Mouse (Mus musculus) midbrain, embryonic 15.5 days (tissue): ENCODE data around the gene Dlgap1. TPM values are rescaled to one million over a fixed set of nuclear protein-coding genes. Genes with fewer than 3 reads are reported as not detected.

Experiments
- ATAC-seq: fragments of 200-750 bp; cut with Nextera tagmentation; replicated peaks from 2 replicates; pipeline ENCODE4 v1.8.0; 2017; ENCODE audit warnings: moderate TSS enrichment
- H3K27ac ChIP-seq: fragments of 300-500 bp; sonication (generic); 2 replicates; pipeline ENCODE4 v1.5.1; 2015; ENCODE audit warnings: mild to moderate bottlenecking, inconsistent platforms
- H3K27me3 ChIP-seq: fragments of 300-500 bp; sonication (generic); replicated peaks from 2 replicates; pipeline ENCODE4 v1.6.1; 2015; ENCODE audit warnings: inconsistent platforms
- H3K36me3 ChIP-seq: fragments of 300-500 bp; sonication (generic); replicated peaks from 2 replicates; pipeline ENCODE4 v1.6.1; 2015; ENCODE audit warnings: inconsistent platforms
- H3K4me1 ChIP-seq: fragments of 300-500 bp; sonication (generic); 2 replicates; pipeline ENCODE4 v1.6.1; 2015; ENCODE audit warnings: inconsistent platforms
- H3K4me2 ChIP-seq: fragments of 300-500 bp; sonication (generic); 2 replicates; pipeline ENCODE4 v1.6.1; 2015; ENCODE audit warnings: inconsistent platforms, mild to moderate bottlenecking, moderate library complexity
- H3K4me3 ChIP-seq: fragments of 300-500 bp; sonication (generic); 2 replicates; pipeline ENCODE4 v1.5.1; 2015; ENCODE audit warnings: mild to moderate bottlenecking, inconsistent platforms
- H3K9ac ChIP-seq: fragments of 300-500 bp; sonication (generic); 2 replicates; pipeline ENCODE4 v1.6.1; 2015; ENCODE audit warnings: mild to moderate bottlenecking, inconsistent platforms
- H3K9me3 ChIP-seq: fragments of 300-500 bp; sonication (generic); 2 replicates; pipeline ENCODE4 v1.6.1; 2016; ENCODE audit warnings: inconsistent platforms
- WGBS: fragments of 180-500 bp; shearing (Covaris S2); methylation state at CpG from one replicate; pipeline ENCODE4 v1.1.7; 2015; ENCODE audit warnings: mixed read lengths; 5-methylcytosine and 5-hydroxymethylcytosine counted together
- polyA plus RNA-seq: library from polyadenylated mRNA; unstranded; fragments of >200 nt; fragmentation: Nextera tagmentation; extraction: Ambion mirVana; gene quantifications from 2 replicates; pipeline ENCODE4 v1.2.1, GENCODE M21; 2015

Gene Dlgap1
- polyA plus RNA-seq, 1 experiment from 2014 or later: 28.4 TPM

DNA sequence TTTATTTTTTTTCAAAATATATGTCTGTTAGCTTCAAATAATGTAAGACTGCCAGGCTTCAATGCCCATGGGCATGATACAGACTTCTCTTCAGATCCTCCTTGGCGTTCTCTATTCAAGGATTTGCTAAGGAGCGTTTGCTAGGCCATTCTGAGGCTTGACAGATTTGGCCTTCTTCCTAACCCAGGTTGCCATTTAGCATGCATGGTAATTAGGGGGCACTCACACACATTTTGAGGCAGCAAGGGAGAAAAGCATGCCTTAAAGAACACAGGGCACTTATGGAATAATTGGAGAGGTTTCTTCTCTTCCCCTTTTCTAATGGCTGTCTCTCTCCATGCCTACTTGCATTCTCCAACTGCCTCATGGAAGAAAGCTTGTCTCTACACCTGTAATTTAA is 53.7 kb downstream of the Dlgap1 start:
- ATAC-seq: no peak

DNA sequence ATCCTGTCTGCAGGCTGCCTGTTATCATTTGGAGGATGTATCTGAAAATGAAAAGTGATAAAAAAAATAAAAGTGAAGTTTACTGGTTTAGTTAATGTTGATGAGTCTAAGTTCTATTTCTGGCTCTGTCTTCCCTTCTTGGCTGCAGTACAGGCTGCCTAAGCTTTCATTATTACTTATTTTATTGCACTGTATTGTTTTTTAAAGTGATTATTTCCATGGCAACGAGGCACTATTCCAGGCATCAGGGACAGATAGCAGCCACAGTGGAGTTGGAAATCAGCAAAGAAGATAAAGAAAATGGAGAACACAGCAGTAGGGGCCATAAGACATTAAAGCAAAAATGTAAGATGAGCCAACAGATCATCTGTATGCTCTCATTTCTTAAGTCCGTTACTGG is 66.0 kb downstream of the Dlgap1 start:
- Histone ChIP-seq H3K27ac (no peak overlapping the region), H3K4me3 (no peak overlapping the region), H3K36me3 (no peaks in the 10 kb centered on the region), H3K9me3 (no peaks in the 10 kb centered on the region), H3K9ac (no peak overlapping the region), H3K4me2 (no peak overlapping the region), H3K27me3 (no peaks in the 10 kb centered on the region), H3K4me1 (no peaks in the 10 kb centered on the region)
- ATAC-seq: no peak
- 58% methylated on average over 2 of the region's 2 CpGs for WGBS

More for the DNA sequence above, 53.7 kb downstream of the Dlgap1 start:
- H3K36me3 ChIP-seq: no peaks in the 10 kb centered on the region
- no peak overlapping the region for H3K9ac ChIP-seq
- WGBS: 44% methylated on average over 2 of the region's 2 CpGs
- no peak overlapping the region for H3K4me2 ChIP-seq
- no peak overlapping the region for H3K27ac ChIP-seq
- no peak overlapping the region for H3K4me3 ChIP-seq
- no peaks in the 10 kb centered on the region for H3K4me1 ChIP-seq
- H3K9me3 ChIP-seq: no peaks in the 10 kb centered on the region
- H3K27me3 ChIP-seq: no peaks in the 10 kb centered on the region

DNA sequence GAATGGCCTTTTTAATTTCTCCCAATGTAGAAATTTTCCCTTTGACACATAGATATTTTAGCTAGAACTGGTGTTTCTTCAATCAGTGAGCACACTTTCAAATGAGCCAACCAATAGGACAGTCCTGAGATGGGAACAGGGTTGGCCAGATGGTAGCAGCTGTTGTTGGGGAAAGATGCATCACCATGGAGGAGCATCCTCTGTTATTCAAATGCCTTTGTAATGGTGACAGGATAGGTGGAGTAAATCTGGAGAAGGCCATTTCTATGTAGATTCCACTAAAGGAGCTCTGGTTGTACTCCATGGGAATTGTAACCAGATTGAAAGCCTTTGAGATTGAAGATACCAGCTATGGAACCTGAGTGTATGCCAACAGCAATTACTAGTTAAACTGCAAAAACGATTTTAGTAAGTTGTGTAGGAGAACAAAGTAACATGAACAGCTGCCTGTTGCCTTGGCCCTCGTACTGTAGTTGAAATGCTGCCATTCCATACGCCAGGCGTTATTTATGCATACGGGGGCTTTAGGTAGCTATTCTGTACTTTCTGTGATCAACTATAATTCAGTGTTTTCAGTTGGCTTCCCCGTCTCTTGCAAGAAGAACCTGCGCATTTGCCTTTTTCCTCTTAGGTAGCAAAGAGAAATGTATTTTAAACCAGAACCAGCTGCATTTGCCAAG is 72.0 kb downstream of the Dlgap1 start:
- Histone ChIP-seq H3K9me3 (no peaks in the 10 kb centered on the region), H3K36me3 (no peaks in the 10 kb centered on the region), H3K27ac (no peak overlapping the region), H3K9ac (no peak overlapping the region), H3K4me2 (no peak overlapping the region), H3K27me3 (no peaks in the 10 kb centered on the region), H3K4me1 (no peaks in the 10 kb centered on the region), H3K4me3 (no peak overlapping the region)
- WGBS: 79% methylated on average over 7 of the region's 7 CpGs
- no peak for ATAC-seq

DNA sequence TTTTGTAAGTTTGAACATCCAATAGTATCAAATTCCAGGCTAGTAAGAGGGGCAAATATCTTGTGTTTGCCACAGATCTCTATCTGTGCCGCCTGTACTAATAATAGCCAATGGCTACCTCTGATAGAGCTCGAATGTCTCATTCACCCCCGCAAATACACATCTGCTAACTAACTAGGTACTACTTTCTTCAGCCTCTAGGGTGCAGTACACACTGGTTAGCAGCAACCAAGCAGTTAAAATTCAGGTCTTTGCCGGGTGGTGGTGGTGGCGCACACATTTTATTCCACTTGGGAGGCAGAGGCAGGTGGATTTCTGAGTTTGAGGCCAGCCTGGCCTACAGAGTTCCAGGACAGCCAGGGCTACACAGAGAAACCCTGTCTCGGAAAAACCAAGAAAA is 99.4 kb downstream of the Dlgap1 start:
- 88% methylated on average over 6 of the region's 6 CpGs for WGBS

DNA sequence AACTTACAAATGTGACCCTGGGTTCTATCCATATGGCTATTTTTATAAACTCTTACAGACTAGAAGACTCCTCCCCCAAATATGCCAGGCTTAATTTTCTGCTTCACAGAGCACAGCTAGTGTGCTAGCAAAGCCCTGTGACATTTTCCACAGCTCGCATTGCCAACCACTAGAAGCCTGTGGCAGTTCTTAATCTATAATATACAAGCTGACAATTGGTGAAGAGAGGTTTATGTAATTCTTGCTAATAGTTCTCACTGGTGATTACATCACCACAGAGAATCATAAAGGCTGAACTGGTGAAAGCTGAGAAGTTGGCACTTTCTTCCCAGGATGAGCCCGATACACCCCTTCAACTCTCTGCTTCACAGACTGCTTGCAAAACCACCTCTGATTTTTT is 103.2 kb downstream of the Dlgap1 start:
- 44% methylated on average over 2 of the region's 2 CpGs for WGBS
- no peak overlapping the region for H3K4me2 ChIP-seq

More for the DNA sequence above, 99.4 kb downstream of the Dlgap1 start:
- H3K9me3 ChIP-seq: no peaks in the 10 kb centered on the region
- H3K36me3 ChIP-seq: no peaks in the 10 kb centered on the region
- no peak overlapping the region for H3K27ac ChIP-seq
- H3K9ac ChIP-seq: no peak overlapping the region
- H3K27me3 ChIP-seq: no peaks in the 10 kb centered on the region
- no peak for ATAC-seq
- no peak overlapping the region for H3K4me2 ChIP-seq
- H3K4me3 ChIP-seq: no peak overlapping the region
- H3K4me1 ChIP-seq: no peaks in the 10 kb centered on the region

DNA sequence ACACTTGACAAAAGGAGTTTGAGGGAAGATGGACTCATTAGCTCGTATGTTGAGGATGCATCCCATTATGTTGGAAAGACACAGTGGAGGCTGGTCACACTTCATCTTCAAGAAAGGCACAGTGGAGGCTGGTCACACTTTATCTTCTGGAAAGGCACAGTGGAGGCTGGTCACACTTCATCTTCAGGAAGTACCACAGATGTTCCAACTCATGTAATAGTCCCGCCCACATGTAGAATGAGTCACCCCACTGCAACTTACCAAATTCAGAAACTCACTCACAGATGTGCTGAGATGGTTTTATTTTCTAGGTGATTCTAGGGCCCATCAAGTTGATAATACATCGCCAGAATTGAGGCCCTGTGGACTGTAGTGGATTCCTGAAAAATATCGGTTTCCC is 119.3 kb downstream of the Dlgap1 start:
- ATAC-seq: no peak
- Histone ChIP-seq H3K9ac (no peak overlapping the region), H3K27ac (no peak overlapping the region), H3K9me3 (no peaks in the 10 kb centered on the region), H3K4me3 (no peak overlapping the region), H3K4me1 (no peaks in the 10 kb centered on the region), H3K36me3 (no peaks in the 10 kb centered on the region), H3K27me3 (no peaks in the 10 kb centered on the region), H3K4me2 (no peak overlapping the region)
- 92% methylated on average over 4 of the region's 4 CpGs for WGBS

More for the DNA sequence above, 103.2 kb downstream of the Dlgap1 start:
- H3K9ac ChIP-seq: no peak overlapping the region
- H3K9me3 ChIP-seq: no peaks in the 10 kb centered on the region
- H3K4me1 ChIP-seq: no peaks in the 10 kb centered on the region
- no peak overlapping the region for H3K4me3 ChIP-seq
- H3K36me3 ChIP-seq: no peaks in the 10 kb centered on the region
- peak; percentile 66; the same call in 1 of the 2 replicates for ATAC-seq
- no peaks in the 10 kb centered on the region for H3K27me3 ChIP-seq
- H3K27ac ChIP-seq: no peak overlapping the region

DNA sequence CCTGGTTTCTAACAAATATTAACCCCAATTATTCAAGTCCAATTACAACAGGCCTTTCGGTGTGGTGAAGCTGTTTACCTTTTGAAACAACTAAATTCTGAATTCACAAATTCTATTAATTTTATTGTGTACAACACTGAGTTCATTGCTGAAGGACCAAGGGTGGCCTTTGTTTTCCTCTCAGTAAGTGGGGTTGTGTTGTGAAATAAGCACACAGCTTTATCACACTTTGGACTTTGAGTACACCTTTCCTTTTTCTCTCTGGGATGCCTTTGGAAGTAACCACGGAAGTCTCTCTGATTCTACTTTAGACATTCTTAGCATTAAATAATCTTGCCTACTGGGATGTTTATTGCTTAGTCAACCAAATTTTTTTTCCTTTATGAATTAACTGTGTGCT is 121.9 kb downstream of the Dlgap1 start:
- Histone ChIP-seq H3K36me3 (no peaks in the 10 kb centered on the region), H3K27me3 (no peaks in the 10 kb centered on the region), H3K4me1 (no peaks in the 10 kb centered on the region), H3K27ac (no peak overlapping the region), H3K9ac (no peak overlapping the region), H3K9me3 (no peaks in the 10 kb centered on the region), H3K4me3 (no peak overlapping the region), H3K4me2 (no peak overlapping the region)
- ATAC-seq: no peak
- WGBS: 87% methylated on average over 2 of the region's 2 CpGs

DNA sequence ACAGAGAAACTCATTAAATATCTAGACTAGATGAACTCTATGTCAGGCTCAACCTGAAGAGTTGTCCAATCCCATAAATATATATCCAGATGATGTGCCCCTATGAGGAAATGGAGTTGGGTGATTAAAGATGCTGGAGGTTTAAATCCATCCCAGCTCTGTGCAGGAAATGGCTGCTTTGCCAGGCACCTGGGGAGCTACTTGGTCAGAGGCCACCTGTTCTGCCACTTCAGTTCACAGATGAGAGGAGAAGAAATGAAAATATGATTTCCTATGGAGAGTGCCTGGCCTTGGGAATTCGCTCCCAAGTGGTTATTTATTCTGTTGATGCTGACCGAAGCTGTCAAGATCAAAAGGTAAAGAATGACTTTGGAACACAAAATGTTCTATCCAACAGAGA is 160.3 kb downstream of the Dlgap1 start:
- WGBS: 83% methylated on average over 2 of the region's 2 CpGs
- no peak for ATAC-seq
- Histone ChIP-seq H3K4me3 (no peak overlapping the region), H3K4me1 (no peaks in the 10 kb centered on the region), H3K4me2 (no peak overlapping the region), H3K9me3 (no peaks in the 10 kb centered on the region), H3K27me3 (no peaks in the 10 kb centered on the region), H3K9ac (no peak overlapping the region), H3K27ac (no peak overlapping the region), H3K36me3 (no peaks in the 10 kb centered on the region)

DNA sequence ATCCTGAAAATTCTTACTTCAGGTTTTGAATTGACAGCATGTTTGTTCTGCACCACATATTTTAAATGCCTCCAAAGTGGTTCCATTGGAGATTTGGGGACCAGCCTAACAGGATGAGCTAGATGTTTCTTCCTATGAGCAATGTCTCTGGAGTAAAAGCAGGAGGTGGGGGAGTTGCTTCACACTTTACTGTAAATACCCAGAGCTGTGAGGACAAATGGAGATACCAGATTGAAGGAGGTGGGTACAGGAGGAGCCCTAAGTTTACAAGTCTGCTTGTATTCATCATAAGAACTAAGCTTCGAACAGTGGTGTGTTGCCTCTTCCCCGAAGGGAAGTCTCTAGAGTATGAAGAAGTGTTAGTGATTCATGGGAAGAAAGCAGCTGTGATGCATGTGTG is 201.0 kb downstream of the Dlgap1 start:
- no peak for ATAC-seq

DNA sequence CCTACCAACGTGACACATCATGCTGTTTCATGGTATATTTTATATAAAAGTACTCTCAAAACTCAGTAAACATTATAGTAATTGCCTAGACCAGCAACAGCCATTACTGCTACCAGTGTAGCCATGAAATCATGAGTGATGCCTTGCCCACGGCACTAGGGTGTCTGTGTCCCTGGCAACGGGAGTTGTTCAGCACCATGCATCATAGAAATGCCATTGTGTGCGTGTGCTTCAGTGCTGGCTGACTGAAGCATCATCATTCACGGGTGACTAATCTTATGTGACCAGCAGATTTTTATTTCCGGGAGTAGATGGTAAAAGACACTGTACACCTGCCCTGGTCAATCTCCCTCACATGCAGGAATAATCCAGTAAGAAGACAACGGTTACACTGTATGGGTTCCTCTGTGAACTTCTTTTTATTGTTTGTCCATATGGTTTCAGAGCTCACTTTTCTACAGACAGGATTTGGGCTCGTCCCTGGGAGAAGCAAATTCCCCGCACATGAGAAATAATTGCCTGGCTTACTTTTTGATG is 203.7 kb downstream of the Dlgap1 start:
- no peak for ATAC-seq
- H3K9me3 ChIP-seq: no peaks in the 10 kb centered on the region
- WGBS: 70% methylated on average over 9 of the region's 9 CpGs

More for the DNA sequence above, 201.0 kb downstream of the Dlgap1 start:
- H3K4me1 ChIP-seq: no peaks in the 10 kb centered on the region
- WGBS: 89% methylated on average over 2 of the region's 2 CpGs
- no peak overlapping the region for H3K27ac ChIP-seq
- no peak overlapping the region for H3K9ac ChIP-seq
- no peak overlapping the region for H3K4me3 ChIP-seq
- H3K9me3 ChIP-seq: no peaks in the 10 kb centered on the region
- no peaks in the 10 kb centered on the region for H3K36me3 ChIP-seq
- no peak overlapping the region for H3K4me2 ChIP-seq
- H3K27me3 ChIP-seq: no peaks in the 10 kb centered on the region

DNA sequence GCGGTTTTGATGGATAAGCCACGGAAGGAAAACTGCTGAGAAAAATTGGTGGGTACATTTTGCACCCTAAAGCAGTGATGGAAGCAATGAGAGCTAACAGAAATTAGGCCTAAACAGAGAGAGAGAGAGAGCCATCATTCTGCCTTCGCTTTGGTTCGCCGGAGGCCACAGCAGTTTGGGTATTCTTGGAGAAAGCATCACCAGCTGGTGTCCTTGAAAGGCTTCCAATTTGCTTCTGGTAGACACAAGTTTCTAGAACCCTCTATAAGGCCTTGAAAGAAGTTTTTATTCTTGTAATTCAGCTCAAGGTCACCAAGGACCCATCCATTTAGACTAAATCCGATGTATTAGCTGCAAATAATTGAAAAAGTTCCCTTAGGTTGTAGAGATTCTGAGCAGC is 205.0 kb downstream of the Dlgap1 start:
- H3K4me2 ChIP-seq: no peak overlapping the region
- no peak overlapping the region for H3K9ac ChIP-seq
- WGBS: 93% methylated on average over 6 of the region's 6 CpGs
- no peak overlapping the region for H3K4me3 ChIP-seq
- no peaks in the 10 kb centered on the region for H3K27me3 ChIP-seq
- H3K4me1 ChIP-seq: no peaks in the 10 kb centered on the region
- no peak overlapping the region for H3K27ac ChIP-seq
- H3K36me3 ChIP-seq: no peaks in the 10 kb centered on the region
- no peaks in the 10 kb centered on the region for H3K9me3 ChIP-seq
- no peak for ATAC-seq

More for the DNA sequence above, 203.7 kb downstream of the Dlgap1 start:
- H3K4me3 ChIP-seq: no peak overlapping the region
- H3K36me3 ChIP-seq: no peaks in the 10 kb centered on the region
- H3K9ac ChIP-seq: no peak overlapping the region
- no peak overlapping the region for H3K27ac ChIP-seq
- no peak overlapping the region for H3K4me2 ChIP-seq
- no peaks in the 10 kb centered on the region for H3K4me1 ChIP-seq
- no peaks in the 10 kb centered on the region for H3K27me3 ChIP-seq

DNA sequence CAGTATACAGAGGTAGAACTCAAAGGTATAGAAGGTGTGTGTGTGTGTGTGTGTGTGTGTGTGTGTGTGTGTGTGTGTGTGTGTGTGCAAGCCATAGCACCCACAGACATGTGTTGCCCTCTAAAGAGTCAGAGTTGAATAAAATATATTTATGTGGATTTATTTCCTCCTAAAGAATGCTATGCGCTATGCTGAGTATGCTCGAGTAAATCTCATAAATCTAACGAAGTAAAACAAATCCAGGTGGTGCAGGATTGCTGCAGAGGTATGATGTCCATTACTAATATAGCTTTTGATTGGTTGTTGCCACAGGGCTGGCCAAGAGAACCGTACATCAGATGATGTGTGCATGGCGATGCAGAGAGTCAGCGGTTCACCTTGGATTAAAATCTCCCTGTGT is 222.4 kb downstream of the Dlgap1 start:
- Histone ChIP-seq H3K27ac (no peak overlapping the region), H3K4me1 (no peaks in the 10 kb centered on the region), H3K36me3 (no peaks in the 10 kb centered on the region), H3K27me3 (no peaks in the 10 kb centered on the region), H3K9ac (no peak overlapping the region), H3K4me3 (no peak overlapping the region), H3K9me3 (no peaks in the 10 kb centered on the region), H3K4me2 (no peak overlapping the region)
- ATAC-seq: no peak
- 95% methylated on average over 6 of the region's 6 CpGs for WGBS

DNA sequence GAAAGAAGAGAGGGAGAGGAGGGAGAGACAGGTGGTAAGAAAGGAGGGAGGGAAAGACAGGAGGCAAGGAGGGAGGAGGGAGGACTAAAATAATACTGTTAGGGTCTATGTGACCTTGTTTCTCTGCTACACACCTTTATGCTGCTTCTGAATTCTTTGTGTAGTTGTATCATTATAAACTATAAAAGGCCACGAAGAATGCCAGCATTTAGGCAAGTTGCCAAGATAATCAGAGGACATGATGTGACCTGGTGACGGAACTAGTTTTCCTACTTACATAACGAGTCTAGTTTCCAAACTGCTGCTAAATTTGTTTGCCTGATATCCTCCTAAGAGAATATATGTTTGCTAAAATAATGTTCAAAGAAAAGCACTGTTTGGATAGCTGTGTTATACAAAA is 254.0 kb downstream of the Dlgap1 start:
- H3K9me3 ChIP-seq: no peaks in the 10 kb centered on the region
- ATAC-seq: no peak
- no peaks in the 10 kb centered on the region for H3K27me3 ChIP-seq
- H3K4me2 ChIP-seq: no peak overlapping the region
- H3K4me1 ChIP-seq: no peaks in the 10 kb centered on the region
- H3K27ac ChIP-seq: no peak overlapping the region
- no peak overlapping the region for H3K9ac ChIP-seq
- no peak overlapping the region for H3K4me3 ChIP-seq
- no peaks in the 10 kb centered on the region for H3K36me3 ChIP-seq
- 69% methylated on average over 3 of the region's 3 CpGs for WGBS
